Mouse (Mus musculus) midbrain, postnatal 0 days (tissue): Measurements from ENCODE around the gene Sox5. TPM values are rescaled to one million over a fixed set of nuclear protein-coding genes. Genes with fewer than 3 reads are reported as not detected.

ENCODE experiments used
- ATAC-seq: fragments of 200-750 bp; cut with Nextera tagmentation; 2 replicates; pipeline ENCODE4 v1.8.0; 2017; ENCODE audit warnings: moderate number of reproducible peaks, mild to moderate bottlenecking, moderate TSS enrichment, moderate library complexity; ENCODE audit not compliant: low FRiP score
- DNase-seq: peaks from one replicate; pipeline ENCODE4 v3.0.0-alpha.2; 2015; ENCODE audit warnings: low spot score
- H3K27ac ChIP-seq: fragments of 300-500 bp; sonication (generic); 2 replicates; pipeline ENCODE4 v1.5.1; 2014; ENCODE audit warnings: low read depth, mild to moderate bottlenecking, low read length, mixed read lengths
- H3K27me3 ChIP-seq: fragments of 300-500 bp; sonication (generic); 2 replicates; pipeline ENCODE4 v1.6.1; 2014; ENCODE audit warnings: low read length, control low read depth, mixed read lengths; ENCODE audit not compliant: insufficient read depth
- H3K36me3 ChIP-seq: fragments of 300-500 bp; sonication (generic); 2 replicates; pipeline ENCODE4 v1.6.1; 2014; ENCODE audit warnings: low read length, control low read depth, mixed read lengths; ENCODE audit not compliant: insufficient read depth
- H3K4me1 ChIP-seq: fragments of 300-500 bp; sonication (generic); 2 replicates; pipeline ENCODE4 v1.6.1; 2014; ENCODE audit warnings: mild to moderate bottlenecking, control low read depth, antibody characterized with exemption, low read length, mixed read lengths; ENCODE audit not compliant: insufficient read depth
- H3K4me2 ChIP-seq: fragments of 300-500 bp; sonication (generic); 2 replicates; pipeline ENCODE4 v1.6.1; 2014; ENCODE audit warnings: low read depth, mild to moderate bottlenecking, low read length, mixed read lengths; ENCODE audit not compliant: poor library complexity, severe bottlenecking
- H3K4me3 ChIP-seq: fragments of 300-500 bp; sonication (generic); 2 replicates; pipeline ENCODE4 v1.5.1; 2014; ENCODE audit warnings: low read depth, mild to moderate bottlenecking, low read length, moderate library complexity
- H3K9ac ChIP-seq: fragments of 300-500 bp; sonication (generic); replicated peaks from 2 replicates; pipeline ENCODE4 v1.6.1; 2014; ENCODE audit warnings: mild to moderate bottlenecking, low read length, moderate library complexity, mixed read lengths; ENCODE audit not compliant: poor library complexity, severe bottlenecking
- H3K9me3 ChIP-seq: fragments of 300-500 bp; sonication (generic); 2 replicates; pipeline ENCODE4 v1.6.1; 2016; ENCODE audit warnings: low read length, control low read depth
- CTCF ChIP-seq: IDR thresholded peaks from 2 replicates; pipeline ENCODE4 v1.5.1; 2016; ENCODE audit warnings: antibody characterized with exemption, mild to moderate bottlenecking
- WGBS: fragments of 180-500 bp; shearing (Covaris S2); extraction: QIAGEN DNeasy Blood & Tissue Kit; methylation state at CpG from one replicate; pipeline ENCODE4 v1.1.7; 2014; 5-methylcytosine and 5-hydroxymethylcytosine counted together
- polyA plus RNA-seq: library from polyadenylated mRNA; unstranded; fragments of >200 nt; fragmentation: Nextera tagmentation; extraction: Ambion mirVana; gene quantifications from 2 replicates; pipeline ENCODE4 v1.2.1, GENCODE M21; 2015
- total RNA-seq: library from RNA; depleted of rRNA; stranded (reverse); fragments of >200 nt; gene quantifications from 2 replicates; pipeline ENCODE4 v1.2.3, GENCODE M21; 2014

Gene Sox5
- total and polyA plus RNA-seq, 2 experiments from 2014 or later = 11.3 to 25.0 TPM

- Histone ChIP-seq H3K9me3 (no peaks in the 10 kb centered on the region), H3K4me3 (no peak overlapping the region), H3K4me2 (no peak overlapping the region), H3K36me3 (no peaks in the 10 kb centered on the region), H3K9ac (no peak overlapping the region), H3K27ac (no peak overlapping the region), H3K27me3 (no peaks in the 10 kb centered on the region), H3K4me1 (no peaks in the 10 kb centered on the region)
- ATAC-seq (no peak), DNase-seq (no peak)
- no peak for TF ChIP-seq CTCF
- WGBS = 92% methylated on average over 3 of the region's 3 CpGs
Measured at GRCm38 (mm10) chr6:143868790-143869189, 913.0 kb downstream of the Sox5 start.

- Histone ChIP-seq H3K9me3 (no peaks in the 10 kb centered on the region), H3K27ac (no peak overlapping the region), H3K27me3 (no peaks in the 10 kb centered on the region), H3K36me3 (no peaks in the 10 kb centered on the region), H3K4me1 (no peaks in the 10 kb centered on the region), H3K4me3 (no peak overlapping the region), H3K4me2 (no peak overlapping the region), H3K9ac (no peak overlapping the region)
- no peak for DNase-seq
- ATAC-seq = no peak
- WGBS = 84% methylated on average over 3 of the region's 3 CpGs
- no peak for TF ChIP-seq CTCF
Measured at GRCm38 (mm10) chr6:143868155-143868685, 913.6 kb downstream of the Sox5 start.

- no peak for ATAC-seq
- H3K9me3 ChIP-seq = no peaks in the 10 kb centered on the region
- H3K36me3 ChIP-seq = no peaks in the 10 kb centered on the region
- H3K27me3 ChIP-seq = no peaks in the 10 kb centered on the region
- no peak overlapping the region for H3K9ac ChIP-seq
- DNase-seq = no peak
- no peak overlapping the region for H3K4me2 ChIP-seq
- H3K4me3 ChIP-seq = no peak overlapping the region
- no peak for TF ChIP-seq CTCF
- no peaks in the 10 kb centered on the region for H3K4me1 ChIP-seq
- no peak overlapping the region for H3K27ac ChIP-seq
- 44% methylated on average over 5 of the region's 5 CpGs for WGBS
Measured at GRCm38 (mm10) chr6:143867029-143867428, 914.7 kb downstream of the Sox5 start.

GRCm38 (mm10) chr6:143866566-143866965 lies 915.2 kb downstream of the Sox5 start:
- no peak overlapping the region for H3K27ac ChIP-seq
- no peaks in the 10 kb centered on the region for H3K27me3 ChIP-seq

GRCm38 (mm10) chr6:143862611-143863110 lies 919.1 kb downstream of the Sox5 start:
- H3K27ac ChIP-seq = no peak overlapping the region
- H3K4me3 ChIP-seq = no peak overlapping the region
- WGBS = 51% methylated on average over 6 of the region's 6 CpGs
- no peak overlapping the region for H3K9ac ChIP-seq
- no peak for TF ChIP-seq CTCF
- DNase-seq = no peak
- H3K36me3 ChIP-seq = no peaks in the 10 kb centered on the region
- no peak overlapping the region for H3K4me2 ChIP-seq
- no peaks in the 10 kb centered on the region for H3K9me3 ChIP-seq
- no peak for ATAC-seq
- H3K4me1 ChIP-seq = no peaks in the 10 kb centered on the region; the same call in 1 of the 2 replicates
- no peaks in the 10 kb centered on the region for H3K27me3 ChIP-seq

More at GRCm38 (mm10) chr6:143866566-143866965, 915.2 kb downstream of the Sox5 start:
- H3K4me2 ChIP-seq = no peak overlapping the region
- H3K9me3 ChIP-seq = no peaks in the 10 kb centered on the region
- H3K36me3 ChIP-seq = no peaks in the 10 kb centered on the region
- TF ChIP-seq CTCF = no peak
- H3K9ac ChIP-seq = no peak overlapping the region
- 60% methylated on average over 9 of the region's 9 CpGs for WGBS
- H3K4me1 ChIP-seq = no peaks in the 10 kb centered on the region
- H3K4me3 ChIP-seq = no peak overlapping the region
- DNase-seq = no peak
- no peak for ATAC-seq

- ATAC-seq = no peak
- Histone ChIP-seq H3K9me3 (no peaks in the 10 kb centered on the region), H3K27me3 (no peaks in the 10 kb centered on the region), H3K4me2 (no peak overlapping the region), H3K36me3 (no peaks in the 10 kb centered on the region), H3K4me3 (no peak overlapping the region), H3K9ac (no peak overlapping the region), H3K27ac (no peak overlapping the region), H3K4me1 (no peaks in the 10 kb centered on the region; the same call in 1 of the 2 replicates)
- TF ChIP-seq CTCF = no peak
- WGBS = 60% methylated on average over 7 of the region's 7 CpGs
- no peak for DNase-seq
Measured at GRCm38 (mm10) chr6:143860036-143860435, 921.7 kb downstream of the Sox5 start.
